Mouse (Mus musculus) heart, postnatal 0 days (tissue): ENCODE data around the gene Slc22a23.

Experiments used
- CTCF ChIP-seq: IDR thresholded peaks from 2 replicates; pipeline ENCODE4 v1.5.1; 2016; ENCODE audit warnings: antibody characterized with exemption, control low read depth, low read depth
- EP300 ChIP-seq: IDR thresholded peaks from 2 replicates; pipeline ENCODE4 v1.6.1; 2016; ENCODE audit warnings: antibody characterized with exemption, low read depth

- TF ChIP-seq CTCF (no peak), EP300 (no peak)
Measured at GRCm38 (mm10) chr13:34156840-34157185, 188.2 kb downstream of the Slc22a23 start.
